Mouse (Mus musculus) midbrain, embryonic 15.5 days (tissue): ENCODE measurements at regions not wholly inside any gene's neighbourhood (a gene's known extent, or its start where the extent isn't known, plus 50 kb on each side); places are given as distances from the start of the nearest gene placed in this dataset.
A peak's percentile ranks its signal among the peaks of the same experiment; 100 is the strongest.

ENCODE experiments used
- ATAC-seq: fragments of 200-750 bp; cut with Nextera tagmentation; replicated peaks from 2 replicates; pipeline ENCODE4 v1.8.0; 2017; ENCODE audit warnings: moderate TSS enrichment
- H3K27ac ChIP-seq: fragments of 300-500 bp; sonication (generic); 2 replicates; pipeline ENCODE4 v1.5.1; 2015; ENCODE audit warnings: mild to moderate bottlenecking, inconsistent platforms
- H3K27me3 ChIP-seq: fragments of 300-500 bp; sonication (generic); replicated peaks from 2 replicates; pipeline ENCODE4 v1.6.1; 2015; ENCODE audit warnings: inconsistent platforms
- H3K36me3 ChIP-seq: fragments of 300-500 bp; sonication (generic); replicated peaks from 2 replicates; pipeline ENCODE4 v1.6.1; 2015; ENCODE audit warnings: inconsistent platforms
- H3K4me1 ChIP-seq: fragments of 300-500 bp; sonication (generic); 2 replicates; pipeline ENCODE4 v1.6.1; 2015; ENCODE audit warnings: inconsistent platforms
- H3K4me2 ChIP-seq: fragments of 300-500 bp; sonication (generic); 2 replicates; pipeline ENCODE4 v1.6.1; 2015; ENCODE audit warnings: inconsistent platforms, mild to moderate bottlenecking, moderate library complexity
- H3K4me3 ChIP-seq: fragments of 300-500 bp; sonication (generic); 2 replicates; pipeline ENCODE4 v1.5.1; 2015; ENCODE audit warnings: mild to moderate bottlenecking, inconsistent platforms
- H3K9ac ChIP-seq: fragments of 300-500 bp; sonication (generic); 2 replicates; pipeline ENCODE4 v1.6.1; 2015; ENCODE audit warnings: mild to moderate bottlenecking, inconsistent platforms
- H3K9me3 ChIP-seq: fragments of 300-500 bp; sonication (generic); 2 replicates; pipeline ENCODE4 v1.6.1; 2016; ENCODE audit warnings: inconsistent platforms
- WGBS: fragments of 180-500 bp; shearing (Covaris S2); methylation state at CpG from one replicate; pipeline ENCODE4 v1.1.7; 2015; ENCODE audit warnings: mixed read lengths; 5-methylcytosine and 5-hydroxymethylcytosine counted together

DNA sequence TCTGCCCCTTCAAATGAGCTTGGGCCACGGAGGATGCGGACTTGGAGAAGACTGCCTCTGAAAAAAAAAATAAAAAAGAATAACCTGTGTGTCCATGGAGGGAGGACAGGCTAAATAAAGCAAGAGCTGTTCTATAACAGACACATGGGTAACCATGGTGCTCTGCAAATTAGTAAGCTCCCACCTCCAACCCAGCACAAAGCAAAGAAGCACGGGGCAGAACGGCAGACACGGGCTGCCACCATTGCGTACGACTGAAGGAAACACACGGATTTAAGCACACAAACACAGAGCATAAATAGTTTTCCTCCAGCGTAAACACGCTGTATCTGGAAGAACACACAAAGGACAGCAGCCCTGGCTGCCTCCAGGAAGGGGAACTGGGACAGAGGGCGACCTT, 101.9 kb upstream of the Syt13 start:
- Histone ChIP-seq H3K4me1 (peaks cover 38% of the 10 kb centered on the region), H3K9ac (no peak overlapping the region), H3K9me3 (no peaks in the 10 kb centered on the region), H3K4me2 (no peak overlapping the region), H3K4me3 (no peak overlapping the region), H3K27me3 (no peaks in the 10 kb centered on the region), H3K36me3 (no peaks in the 10 kb centered on the region), H3K27ac (peak overlapping the region; percentile 57)
- whole genome bisulfite sequencing, result 57% methylated on average over 11 of the region's 11 CpGs
- ATAC-seq, result no peak

DNA sequence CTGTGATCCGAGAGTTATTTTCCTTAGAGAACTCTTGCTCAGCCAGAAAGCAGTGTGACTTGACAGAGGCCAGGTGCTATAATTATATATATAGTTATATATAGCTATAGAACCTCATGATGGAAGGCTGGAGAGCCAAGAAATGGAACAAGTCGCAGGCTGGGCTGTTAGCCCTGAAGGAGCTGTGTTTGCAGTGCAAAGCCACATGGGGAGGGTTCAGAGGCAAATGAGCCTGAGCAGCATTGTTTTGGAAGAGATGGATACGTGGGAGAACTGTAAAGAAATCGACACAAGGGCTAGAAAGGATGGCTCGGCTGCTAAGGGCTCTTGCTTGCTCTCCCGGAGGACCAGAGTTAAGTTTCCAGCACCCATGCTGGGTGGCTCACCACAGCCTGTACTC, 95.3 kb upstream of the Syt13 start:
- no peaks in the 10 kb centered on the region for H3K27me3 ChIP-seq
- no peaks in the 10 kb centered on the region for H3K9me3 ChIP-seq
- 78% methylated on average over 6 of the region's 6 CpGs for WGBS
- H3K27ac ChIP-seq, result no peak overlapping the region
- ATAC-seq, result no peak
- H3K4me2 ChIP-seq, result no peak overlapping the region
- H3K9ac ChIP-seq, result no peak overlapping the region
- H3K36me3 ChIP-seq, result no peaks in the 10 kb centered on the region
- no peaks in the 10 kb centered on the region for H3K4me1 ChIP-seq
- no peak overlapping the region for H3K4me3 ChIP-seq

DNA sequence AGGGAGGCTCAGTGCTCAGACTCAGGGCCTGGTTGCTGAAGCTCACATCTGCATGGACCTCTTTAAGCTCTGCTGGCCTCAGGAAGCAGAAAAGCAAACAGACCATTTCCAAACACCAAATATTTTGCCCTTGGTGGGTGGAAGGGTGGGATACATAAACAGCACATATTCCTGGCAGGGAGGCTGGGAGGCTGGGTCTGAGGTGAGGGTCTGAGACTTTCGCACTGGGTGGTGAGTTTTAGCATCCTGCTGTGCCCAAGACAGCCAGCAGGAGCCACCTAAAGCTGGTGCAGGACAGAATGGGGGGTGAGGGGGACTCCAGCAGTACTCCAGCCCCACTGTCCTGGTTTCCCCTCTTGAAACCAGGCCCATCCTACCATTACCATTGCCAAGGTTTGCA, 90.6 kb upstream of the Syt13 start:
- WGBS, result 70% methylated on average over 1 of the region's 1 CpGs
- no peak overlapping the region for H3K4me2 ChIP-seq
- no peaks in the 10 kb centered on the region for H3K9me3 ChIP-seq
- no peaks in the 10 kb centered on the region for H3K27me3 ChIP-seq
- no peak for ATAC-seq
- H3K9ac ChIP-seq, result no peak overlapping the region
- H3K4me3 ChIP-seq, result no peak overlapping the region
- no peak overlapping the region for H3K27ac ChIP-seq
- H3K36me3 ChIP-seq, result no peaks in the 10 kb centered on the region
- H3K4me1 ChIP-seq, result peaks cover 9% of the 10 kb centered on the region; the same call in 1 of the 2 replicates

DNA sequence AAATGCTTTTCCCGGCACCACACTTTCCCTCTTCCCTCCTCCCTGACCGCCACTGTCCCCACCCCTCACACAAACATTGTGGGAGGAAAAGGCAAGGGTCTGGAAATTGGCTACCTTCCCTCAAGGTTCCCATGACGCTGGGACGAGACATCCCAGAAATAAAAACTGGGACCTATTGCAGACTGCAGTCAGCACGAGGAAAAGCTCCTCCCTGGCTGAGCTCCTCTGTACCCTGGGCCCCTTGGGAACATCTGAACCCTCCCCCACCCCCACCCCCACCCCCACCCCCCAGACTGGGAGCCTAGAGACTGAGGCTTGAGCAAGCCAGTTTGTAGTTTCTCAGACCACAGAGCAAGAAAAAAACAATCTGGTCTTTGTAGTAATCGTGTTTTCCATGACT, 89.5 kb upstream of the Syt13 start:
- WGBS, result 24% methylated on average over 6 of the region's 6 CpGs
- H3K9ac ChIP-seq, result no peak overlapping the region
- no peaks in the 10 kb centered on the region for H3K36me3 ChIP-seq
- ATAC-seq, result no peak
- H3K4me2 ChIP-seq, result no peak overlapping the region
- H3K27me3 ChIP-seq, result no peaks in the 10 kb centered on the region
- peaks cover 18% of the 10 kb centered on the region for H3K4me1 ChIP-seq
- H3K27ac ChIP-seq, result no peak overlapping the region
- H3K9me3 ChIP-seq, result no peaks in the 10 kb centered on the region
- H3K4me3 ChIP-seq, result no peak overlapping the region

DNA sequence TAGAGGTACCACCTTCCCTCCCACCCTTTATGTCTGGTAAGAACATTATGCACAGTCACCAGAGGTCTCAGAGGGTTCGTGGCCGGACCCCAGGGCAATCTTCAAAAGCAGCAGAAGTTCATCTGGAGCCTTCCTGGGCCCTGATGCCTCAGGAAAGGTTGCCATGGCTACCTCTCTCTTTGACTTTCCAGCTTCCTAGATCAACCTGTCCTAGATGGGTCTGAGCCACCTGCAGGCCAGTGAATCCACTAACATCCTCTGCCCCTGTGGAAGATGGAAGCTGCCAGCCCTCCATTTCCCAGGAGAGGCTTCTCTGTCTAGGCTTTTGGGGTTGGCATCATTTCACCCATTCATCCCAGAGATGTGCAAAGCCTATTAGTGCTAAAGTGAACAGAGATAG, 84.8 kb upstream of the Syt13 start:
- peak; percentile 51; the same call in 1 of the 2 replicates for ATAC-seq
- Histone ChIP-seq H3K4me1 (peaks cover 18% of the 10 kb centered on the region), H3K27me3 (no peaks in the 10 kb centered on the region), H3K9ac (no peak overlapping the region), H3K9me3 (no peaks in the 10 kb centered on the region), H3K27ac (peak overlapping the region; percentile 22; the same call in 1 of the 2 replicates), H3K36me3 (no peaks in the 10 kb centered on the region), H3K4me2 (no peak overlapping the region), H3K4me3 (no peak overlapping the region)
- 80% methylated on average over 2 of the region's 2 CpGs for WGBS

DNA sequence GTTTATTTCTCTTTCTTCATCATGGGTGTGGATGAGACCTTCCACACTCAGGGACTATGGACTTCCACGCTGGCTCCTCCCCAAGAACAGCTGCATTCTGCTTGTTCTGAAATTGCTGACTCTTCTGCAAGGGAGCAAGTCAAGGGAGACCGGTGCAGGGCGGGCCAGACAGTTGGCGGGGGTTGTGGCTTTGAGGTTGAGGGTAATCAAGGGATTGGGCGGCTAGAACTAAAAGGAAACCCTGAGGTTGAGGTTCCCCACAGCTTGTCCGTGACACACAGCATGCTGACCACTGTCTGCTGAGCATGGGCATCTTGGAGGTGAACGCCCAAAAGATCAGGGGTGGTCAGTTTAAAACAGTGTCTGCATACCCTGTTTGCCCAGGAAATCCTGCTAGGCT, 83.1 kb upstream of the Syt13 start:
- no peaks in the 10 kb centered on the region for H3K36me3 ChIP-seq
- H3K9ac ChIP-seq, result no peak overlapping the region
- no peak for ATAC-seq
- H3K27ac ChIP-seq, result no peak overlapping the region
- H3K4me1 ChIP-seq, result peaks cover 13% of the 10 kb centered on the region
- no peak overlapping the region for H3K4me2 ChIP-seq
- H3K4me3 ChIP-seq, result no peak overlapping the region
- 74% methylated on average over 7 of the region's 7 CpGs for WGBS
- H3K9me3 ChIP-seq, result no peaks in the 10 kb centered on the region
- H3K27me3 ChIP-seq, result no peaks in the 10 kb centered on the region

DNA sequence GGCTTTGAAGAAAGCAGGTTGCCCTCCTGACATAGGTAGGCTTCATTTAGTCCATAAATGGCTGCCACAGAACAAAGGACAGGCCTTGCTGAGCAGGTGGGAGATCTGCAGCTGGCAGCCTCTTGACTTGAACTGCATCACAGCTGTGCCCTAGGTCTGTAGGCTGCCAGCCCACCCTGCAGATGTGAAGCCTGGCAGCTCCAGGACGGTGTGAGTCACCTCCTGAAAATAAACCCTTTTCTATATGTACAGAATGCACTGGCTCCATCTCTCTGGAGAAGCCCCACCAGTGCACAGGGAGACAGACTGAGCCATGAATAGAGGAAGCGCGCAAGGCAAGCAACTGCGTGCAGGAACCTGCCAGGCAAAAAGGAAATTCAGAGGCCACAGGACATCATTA, 78.7 kb upstream of the Syt13 start:
- Histone ChIP-seq H3K4me2 (no peak overlapping the region), H3K4me1 (no peaks in the 10 kb centered on the region; the same call in 1 of the 2 replicates), H3K36me3 (no peaks in the 10 kb centered on the region), H3K27ac (no peak overlapping the region), H3K27me3 (no peaks in the 10 kb centered on the region), H3K9me3 (no peaks in the 10 kb centered on the region), H3K9ac (no peak overlapping the region), H3K4me3 (no peak overlapping the region)
- WGBS, result 70% methylated on average over 4 of the region's 4 CpGs
- ATAC-seq, result no peak

DNA sequence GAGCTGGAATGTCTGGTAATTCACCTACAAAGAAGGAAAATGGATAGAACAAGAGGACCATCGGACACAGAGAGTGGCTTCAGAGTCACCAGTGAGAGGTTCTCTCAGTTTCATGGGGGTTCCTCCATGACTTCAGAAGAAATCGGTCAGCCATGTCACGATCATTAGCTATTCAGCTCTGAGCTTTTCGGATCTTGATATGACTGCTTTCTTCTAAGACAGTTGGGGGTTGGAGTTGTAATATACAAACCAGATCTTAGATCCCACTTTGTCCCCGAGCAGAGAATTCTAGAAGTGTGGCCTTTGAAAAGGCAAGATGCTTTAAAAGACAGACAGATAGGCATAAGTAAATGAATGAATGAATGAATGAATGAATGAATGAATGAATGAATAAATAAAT, 76.9 kb upstream of the Syt13 start:
- no peak overlapping the region for H3K4me2 ChIP-seq
- H3K27ac ChIP-seq, result no peak overlapping the region
- no peaks in the 10 kb centered on the region for H3K36me3 ChIP-seq
- H3K9me3 ChIP-seq, result no peaks in the 10 kb centered on the region
- no peak overlapping the region for H3K4me3 ChIP-seq
- no peak overlapping the region for H3K9ac ChIP-seq
- WGBS, result 87% methylated on average over 5 of the region's 5 CpGs
- no peaks in the 10 kb centered on the region for H3K27me3 ChIP-seq
- H3K4me1 ChIP-seq, result no peaks in the 10 kb centered on the region; the same call in 1 of the 2 replicates
- no peak for ATAC-seq

DNA sequence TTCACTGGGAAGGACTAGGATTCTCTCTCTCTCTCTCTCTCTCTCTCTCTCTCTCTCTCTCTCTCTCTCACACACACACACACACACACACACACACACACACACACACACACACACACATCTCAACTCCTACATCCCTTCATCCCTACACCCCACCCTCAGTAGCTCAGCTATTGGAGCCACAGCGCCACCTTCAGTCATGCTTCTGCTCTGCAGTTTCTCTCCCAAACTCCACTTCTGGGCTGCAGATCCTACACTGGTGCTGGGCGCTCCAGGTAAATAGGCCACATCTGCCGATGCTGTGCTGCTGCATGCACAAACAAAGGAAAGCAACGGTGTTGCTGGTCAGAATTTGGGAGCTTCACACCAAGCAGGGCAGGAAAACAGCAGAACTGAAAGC, 74.9 kb upstream of the Syt13 start:
- H3K36me3 ChIP-seq, result no peaks in the 10 kb centered on the region
- no peaks in the 10 kb centered on the region for H3K9me3 ChIP-seq
- H3K4me1 ChIP-seq, result peaks cover 11% of the 10 kb centered on the region
- no peak overlapping the region for H3K4me2 ChIP-seq
- H3K27ac ChIP-seq, result no peak overlapping the region
- no peaks in the 10 kb centered on the region for H3K27me3 ChIP-seq
- no peak overlapping the region for H3K4me3 ChIP-seq
- WGBS, result 19% methylated on average over 4 of the region's 4 CpGs
- H3K9ac ChIP-seq, result no peak overlapping the region
- ATAC-seq, result peak; percentile 58; the same call in 1 of the 2 replicates

DNA sequence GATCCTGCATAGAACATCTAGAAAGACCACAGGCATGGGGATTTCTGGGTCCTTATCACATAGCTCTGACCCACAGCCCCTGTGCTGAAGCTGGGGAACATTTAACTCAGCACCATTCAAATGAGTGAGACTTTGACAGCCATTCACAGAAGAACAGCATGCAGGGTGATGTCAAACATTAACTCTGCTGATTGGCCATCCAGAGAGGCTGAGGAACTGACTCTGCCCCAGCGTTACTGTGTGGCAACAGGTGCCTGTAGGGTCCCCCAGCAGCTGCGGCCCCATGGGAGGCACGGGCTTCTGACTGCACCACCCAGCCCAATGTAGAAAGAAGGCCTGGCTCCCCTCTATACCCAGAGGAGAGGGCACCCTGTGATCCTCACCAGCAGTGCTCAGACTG, 73.3 kb upstream of the Syt13 start:
- WGBS, result 43% methylated on average over 3 of the region's 3 CpGs
- Histone ChIP-seq H3K4me1 (peaks cover 20% of the 10 kb centered on the region), H3K4me3 (no peak overlapping the region), H3K9ac (no peak overlapping the region), H3K36me3 (no peaks in the 10 kb centered on the region), H3K27me3 (no peaks in the 10 kb centered on the region), H3K9me3 (no peaks in the 10 kb centered on the region), H3K4me2 (no peak overlapping the region), H3K27ac (no peak overlapping the region)
- ATAC-seq, result no peak

DNA sequence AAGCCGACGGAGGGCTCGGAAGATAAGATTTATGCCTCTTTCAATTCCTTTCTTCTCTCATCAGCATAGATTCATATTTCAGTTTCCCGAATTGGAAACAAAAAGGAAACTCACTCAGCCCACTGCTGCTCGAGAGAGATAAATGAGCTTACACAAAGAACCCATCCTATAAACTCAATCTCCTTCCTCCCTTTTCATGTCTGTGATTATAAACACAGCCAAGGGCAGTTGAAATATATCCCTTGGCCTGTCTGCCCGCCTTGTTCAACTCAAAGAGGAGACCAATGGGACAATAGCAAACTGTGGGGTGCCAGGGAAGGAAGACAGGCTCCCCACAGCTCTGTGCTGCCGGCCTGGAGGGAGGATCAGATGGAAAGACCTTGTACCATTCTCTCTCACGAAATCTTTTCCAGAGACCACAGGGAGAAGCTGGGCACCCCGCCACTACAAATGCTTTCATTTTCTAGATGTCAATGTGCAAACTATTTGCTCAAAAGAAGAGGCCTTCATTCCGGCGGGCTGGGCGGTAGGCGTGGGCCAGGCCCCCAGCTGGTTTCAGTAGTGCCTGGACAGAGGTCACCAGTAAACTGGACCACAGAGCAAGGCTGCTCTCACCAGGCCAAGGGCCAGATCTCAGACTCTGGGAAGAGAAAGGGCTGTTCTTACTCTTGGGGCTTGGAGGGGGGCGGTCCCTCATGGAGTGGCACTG, 69.7 kb upstream of the Syt13 start:
- peak; percentile 62 for ATAC-seq
- Histone ChIP-seq H3K9me3 (no peaks in the 10 kb centered on the region), H3K4me3 (no peak overlapping the region), H3K9ac (no peak overlapping the region), H3K4me1 (peaks cover 35% of the 10 kb centered on the region), H3K27ac (peak overlapping the region; percentile 77), H3K4me2 (no peak overlapping the region), H3K27me3 (no peaks in the 10 kb centered on the region), H3K36me3 (no peaks in the 10 kb centered on the region)
- 13% methylated on average over 14 of the region's 14 CpGs for WGBS

DNA sequence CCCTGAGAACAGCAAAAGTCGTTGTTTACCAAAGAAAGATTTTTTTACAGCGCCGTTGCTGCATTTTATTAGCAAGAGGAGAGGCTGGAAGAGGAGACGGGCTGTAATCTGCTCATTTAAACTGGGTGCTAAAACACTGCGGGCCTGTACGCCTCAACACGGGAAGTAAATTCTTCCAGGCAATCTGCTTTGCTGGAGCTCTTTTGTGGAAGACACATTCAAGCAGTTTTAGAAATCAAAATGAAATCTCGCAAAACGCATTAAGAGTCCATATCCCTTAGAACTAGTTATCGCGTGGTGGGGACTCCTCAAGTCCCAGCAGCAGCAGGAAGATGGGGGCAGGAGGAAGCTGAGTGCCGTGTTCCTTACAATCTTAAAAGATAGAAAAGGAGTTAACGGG, 65.9 kb upstream of the Syt13 start:
- Histone ChIP-seq H3K4me1 (peaks cover 41% of the 10 kb centered on the region), H3K4me2 (no peak overlapping the region), H3K9ac (no peak overlapping the region), H3K27me3 (no peaks in the 10 kb centered on the region), H3K4me3 (no peak overlapping the region), H3K36me3 (no peaks in the 10 kb centered on the region), H3K27ac (peak overlapping the region; percentile 58), H3K9me3 (no peaks in the 10 kb centered on the region)
- 32% methylated on average over 13 of the region's 13 CpGs for WGBS
- no peak; the same call in 1 of the 2 replicates for ATAC-seq

DNA sequence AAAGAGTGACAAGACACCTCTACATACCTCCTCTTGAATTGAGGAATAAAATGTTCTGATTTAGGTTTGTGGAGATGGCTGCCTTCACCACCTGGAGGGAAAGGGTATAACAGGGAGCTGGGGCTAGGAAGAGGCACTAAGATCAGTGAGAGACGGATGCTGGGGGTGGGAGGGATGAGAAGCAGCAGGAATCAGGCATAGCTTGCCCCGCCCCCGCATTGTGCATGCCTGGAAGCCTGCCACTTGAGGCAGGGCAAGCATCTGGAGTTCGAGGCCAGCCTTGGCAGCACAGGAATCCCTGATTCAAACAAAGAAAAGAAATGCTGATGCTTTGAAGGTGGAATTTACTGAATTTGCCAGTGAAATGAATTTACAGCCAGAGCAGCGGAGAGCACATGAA, 63.6 kb upstream of the Syt13 start:
- WGBS, result 44% methylated on average over 5 of the region's 5 CpGs

More for the DNA sequence above, 63.6 kb upstream of the Syt13 start:
- Histone ChIP-seq H3K4me3 (no peak overlapping the region), H3K9me3 (no peaks in the 10 kb centered on the region), H3K9ac (no peak overlapping the region), H3K27ac (no peak overlapping the region), H3K4me2 (no peak overlapping the region), H3K27me3 (no peaks in the 10 kb centered on the region), H3K36me3 (no peaks in the 10 kb centered on the region), H3K4me1 (peaks cover 21% of the 10 kb centered on the region)
- ATAC-seq, result no peak
